Mouse (Mus musculus) v-Abl transformed pro-B cells (cell line): Measurements from ENCODE around the gene Pcnx4.
"Not testable (repeated sequence)": the region's sequence is repeated elsewhere in the genome, so short reads cannot be mapped to it uniquely, and the experiment has no call there.

Experiments used
- in situ Hi-C, 2 experiments: fragments of 400-800 bp; cut with MboI; formaldehyde crosslinking; loops; one replicate each; pipeline ENCODE4 v1.15.1; 2025; ENCODE audit not compliant: unreplicated experiment in 2 of 2

The Pcnx4 gene

DNA sequence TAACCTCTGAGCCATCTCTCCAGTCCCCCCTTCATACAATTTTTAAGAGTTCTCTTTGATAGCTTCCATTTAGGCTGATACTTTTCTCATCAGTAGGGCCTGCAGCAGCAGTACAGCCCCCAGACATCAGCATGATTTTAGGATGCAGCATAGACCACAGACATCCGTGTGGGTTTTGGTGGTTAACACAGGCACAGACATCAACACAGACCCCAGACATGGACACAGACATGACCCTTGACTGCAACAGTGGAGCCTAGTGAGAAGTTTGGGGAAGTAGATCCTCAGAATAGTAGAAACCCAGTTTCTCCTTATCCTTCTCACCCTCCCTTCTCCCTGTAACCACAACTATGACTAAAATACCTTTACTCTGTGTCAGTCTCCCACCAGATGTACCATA, 49.2 kb downstream of the Pcnx4 start:
- in situ Hi-C loops, result no loop called here

DNA sequence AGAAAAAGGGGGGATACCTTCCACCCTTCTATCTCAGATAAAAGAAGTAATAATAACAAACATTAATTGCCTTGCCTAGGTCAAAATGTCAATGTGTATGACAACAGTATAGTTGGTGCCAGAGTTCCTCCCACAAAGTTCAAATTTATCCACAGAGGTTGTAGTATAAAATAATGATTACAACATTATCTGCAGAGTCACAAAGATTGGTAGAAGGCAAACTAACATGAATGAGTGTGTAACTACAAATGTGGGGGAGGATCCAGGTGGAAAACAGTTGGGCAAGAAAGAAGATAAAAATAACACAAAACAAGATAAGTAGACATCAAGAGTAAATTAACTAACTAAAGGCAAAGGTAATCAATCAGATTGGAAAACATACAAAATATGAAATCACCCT, 56.8 kb downstream of the Pcnx4 start:
- in situ Hi-C loops, result no loop called here

DNA sequence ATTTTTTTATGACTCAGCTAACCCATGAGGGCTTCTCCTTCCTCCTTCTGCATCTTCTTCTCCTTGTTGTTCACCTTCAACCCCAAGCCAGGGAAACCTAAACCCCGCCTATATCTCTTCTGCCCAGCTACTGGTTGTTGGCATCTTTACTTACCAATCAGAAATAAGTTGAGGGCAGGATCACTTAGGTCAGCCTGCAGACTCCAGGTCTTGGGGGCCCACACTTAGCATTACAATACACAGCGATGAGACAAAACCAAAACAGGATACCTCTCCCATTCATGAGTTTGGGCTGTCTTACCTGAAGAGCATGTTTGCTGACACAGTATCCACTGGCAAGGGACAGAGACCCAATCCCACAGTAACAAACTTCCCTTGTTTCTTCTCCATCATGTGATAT, 57.8 kb downstream of the Pcnx4 start:
- in situ Hi-C loops, result no loop called here

DNA sequence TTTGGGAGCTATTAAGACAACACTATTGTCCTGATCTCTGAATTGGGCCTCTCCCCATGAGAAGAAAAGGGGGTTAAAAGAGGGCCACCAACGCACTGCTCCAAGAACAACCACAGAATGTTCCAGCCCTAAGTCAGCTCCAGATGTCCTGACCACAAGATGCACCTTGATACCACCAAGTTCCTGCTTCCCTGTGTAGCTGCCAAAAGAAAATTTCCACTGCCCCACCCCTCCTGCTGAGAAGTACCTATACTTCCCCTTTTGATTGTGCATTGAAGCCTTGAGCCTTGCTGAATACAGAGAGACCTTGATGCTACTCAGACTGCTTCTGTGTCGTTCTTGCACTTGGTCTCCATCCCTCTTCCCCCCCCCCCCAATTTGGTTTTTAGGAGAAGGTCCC, 62.5 kb downstream of the Pcnx4 start:
- in situ Hi-C loops, result not testable (repeated sequence)

DNA sequence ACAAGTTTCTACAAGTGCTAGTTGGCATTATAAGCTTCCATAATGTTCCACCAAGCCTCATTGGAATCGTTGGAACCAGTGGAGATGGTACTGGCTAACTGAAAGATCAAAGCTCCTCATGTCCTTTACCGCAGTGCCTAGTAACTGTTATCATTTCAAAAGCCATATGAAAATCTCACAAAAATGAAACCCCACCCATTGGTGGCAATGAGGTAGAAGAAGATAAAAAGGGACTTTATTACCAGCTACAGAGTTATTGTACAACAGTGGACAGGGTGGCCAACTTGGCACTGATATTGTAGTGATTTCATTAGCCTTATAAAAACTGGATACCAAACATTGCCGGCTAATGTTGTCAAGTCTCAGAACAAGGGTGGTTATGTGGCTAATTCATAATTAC, 75.9 kb downstream of the Pcnx4 start:
- in situ Hi-C loops, result no loop called here

DNA sequence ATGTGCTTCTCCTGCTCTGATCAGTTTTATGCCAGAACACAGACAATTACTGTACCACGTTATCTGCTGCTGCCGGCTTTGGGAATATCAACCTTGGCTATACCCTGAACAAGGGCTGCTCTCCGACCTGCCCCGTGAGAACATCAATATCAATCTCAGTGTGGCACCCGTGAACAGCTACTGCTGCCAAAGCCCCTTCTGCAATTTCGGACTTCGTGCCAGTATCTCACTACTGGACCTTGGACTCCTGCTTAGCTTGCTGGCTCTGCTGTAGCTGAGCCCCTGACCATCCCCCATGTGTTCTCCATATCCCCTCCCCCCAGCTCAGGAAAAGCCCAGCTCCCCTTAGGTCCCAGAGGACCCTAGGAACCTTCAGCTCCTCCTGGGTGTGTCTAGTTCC, 84.7 kb downstream of the Pcnx4 start:
- in situ Hi-C loops, result no loop called here

DNA sequence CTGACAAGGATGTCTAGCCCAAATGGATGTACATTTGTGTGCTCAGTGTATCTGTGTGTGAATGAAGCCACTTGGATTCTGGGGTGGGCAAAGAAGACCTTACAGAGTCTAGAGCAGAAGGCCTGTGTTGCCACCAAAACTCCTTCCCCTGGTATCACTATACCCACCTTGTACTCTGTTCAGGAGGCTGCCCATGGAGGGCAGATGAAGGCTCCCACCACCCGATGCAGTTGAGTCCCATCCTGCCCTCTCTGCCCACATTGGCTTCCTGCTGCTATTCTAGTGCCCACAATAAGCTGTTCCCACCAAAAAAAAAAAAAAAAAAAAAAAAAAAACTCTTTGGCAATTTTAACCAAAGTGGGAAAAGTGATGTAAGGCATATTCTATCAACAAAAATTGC, 85.3 kb downstream of the Pcnx4 start:
- in situ Hi-C loops, result no loop called here

DNA sequence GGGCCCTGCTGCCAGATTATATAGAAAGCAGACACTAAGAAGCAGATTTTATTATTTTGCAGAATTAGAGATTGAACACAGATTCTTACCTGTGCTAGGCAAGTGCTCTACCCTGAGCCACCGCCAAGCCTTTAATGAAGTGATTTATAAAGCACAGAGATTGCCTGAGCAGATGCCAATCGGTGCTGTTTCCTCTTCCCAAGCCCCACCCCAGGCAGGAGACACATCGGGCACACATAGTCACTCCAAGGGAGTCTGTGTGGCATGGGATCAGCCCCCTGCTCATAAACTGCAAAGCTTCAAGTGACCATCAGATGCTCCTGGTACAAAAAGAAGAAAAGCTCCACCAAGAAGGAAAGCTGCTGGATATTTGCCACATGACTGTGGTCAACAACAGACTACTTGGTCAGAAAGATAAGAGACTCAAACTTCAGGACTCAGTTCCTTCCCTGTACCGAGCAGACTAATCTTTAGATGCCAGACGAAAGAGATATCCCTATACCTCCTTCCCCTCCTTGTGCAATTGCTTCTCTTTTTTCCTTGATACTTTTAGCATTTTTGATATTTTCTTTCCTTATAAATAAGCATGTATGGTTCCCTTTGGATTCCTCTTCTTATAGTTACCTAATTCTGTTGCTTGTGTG, 86.8 kb downstream of the Pcnx4 start:
- in situ Hi-C loops, result no loop called here

DNA sequence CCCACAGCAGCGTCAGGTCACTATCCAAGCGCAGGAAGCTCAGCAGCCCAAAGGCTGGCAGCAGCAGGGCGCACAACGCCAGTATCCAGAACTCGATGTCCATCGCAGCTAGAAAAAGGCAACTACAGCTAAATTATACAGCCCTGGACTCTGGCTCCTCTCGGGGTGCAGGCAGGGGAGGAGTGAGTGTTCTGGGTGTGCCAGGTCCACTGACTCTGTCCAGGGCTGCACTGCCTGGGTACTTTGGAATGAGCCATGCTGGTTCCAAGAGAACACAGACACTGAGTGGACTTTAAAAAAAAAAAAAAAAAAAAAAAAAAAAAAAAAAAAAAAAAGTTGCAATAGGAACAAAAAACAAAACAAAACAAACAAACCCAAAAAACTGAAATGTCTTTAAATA, 92.6 kb downstream of the Pcnx4 start:
- in situ Hi-C loops, result no loop called here
